Mouse (Mus musculus) embryo, embryonic 11 days (tissue): ENCODE measurements around the gene Olfr686.

Experiments
- DNase-seq: peaks from one replicate; pipeline ENCODE4 v3.0.0-alpha.2; 2015

The Olfr686 gene

GRCm38 (mm10) chr7:105207385-105207784, at the start of gene Olfr686:
Gene Olfr686 (minus strand): TSS chr7:105207485.
- DNase-seq: no peak

GRCm38 (mm10) chr7:105256656-105257055, 49.4 kb upstream of the Olfr686 start:
- peak; percentile 10 for DNase-seq

- DNase-seq: no peak
Measured at GRCm38 (mm10) chr7:105248197-105248596, 40.9 kb upstream of the Olfr686 start.

GRCm38 (mm10) chr7:105247671-105248070, 40.4 kb upstream of the Olfr686 start:
- DNase-seq: no peak

GRCm38 (mm10) chr7:105229386-105229785, 22.1 kb upstream of the Olfr686 start:
- DNase-seq: no peak

- no peak for DNase-seq
Measured at GRCm38 (mm10) chr7:105228138-105228537, 20.9 kb upstream of the Olfr686 start.

- no peak for DNase-seq
Measured at GRCm38 (mm10) chr7:105226703-105227102, 19.4 kb upstream of the Olfr686 start.

- DNase-seq: no peak
Measured at GRCm38 (mm10) chr7:105226072-105226471, 18.8 kb upstream of the Olfr686 start.

- DNase-seq: no peak
Measured at GRCm38 (mm10) chr7:105218281-105218680, 11.0 kb upstream of the Olfr686 start.

GRCm38 (mm10) chr7:105214761-105215160, 7.5 kb upstream of the Olfr686 start:
- no peak for DNase-seq

GRCm38 (mm10) chr7:105185912-105186311, 21.4 kb downstream of the Olfr686 start, which contains the start of gene Olfr685:
Gene Olfr685 (minus strand): TSS chr7:105186012.
- no peak for DNase-seq

GRCm38 (mm10) chr7:105170773-105171172, 36.5 kb downstream of the Olfr686 start:
- peak; percentile 7 for DNase-seq

GRCm38 (mm10) chr7:105163553-105163952, 43.7 kb downstream of the Olfr686 start, which contains the start of gene Olfr684:
Gene Olfr684 (minus strand): TSS chr7:105163653.
- DNase-seq: no peak
